Mouse (Mus musculus) layer of hippocampus, postnatal 14 days (tissue): ENCODE data around the gene Htr1f. TPM values are rescaled to one million over a fixed set of nuclear protein-coding genes. Genes with fewer than 3 reads are reported as not detected.
"Not testable (repeated sequence)": the region's sequence is repeated elsewhere in the genome, so short reads cannot be mapped to it uniquely, and the experiment has no call there.

ENCODE experiments used
- DNase-seq, 2 experiments: peaks; one replicate each; pipeline ENCODE4 v3.0.0; 2021 to 2022; ENCODE audit warnings: low spot score in 2 of 2, mixed read lengths in 1 of 2
- long read RNA-seq, 2 experiments: library from polyadenylated mRNA; stranded (forward); transcript quantifications; one replicate each; pipeline ENCODE4 v2.0.0; 2021
- total RNA-seq, 2 experiments: library from RNA; stranded (reverse); gene quantifications; 2 replicates each; pipeline ENCODE4 v1.2.3; 2021

Gene Htr1f
- total RNA-seq = 1 to 10 TPM; 3.5 TPM
- long read RNA-seq, experiment 1, partial matches to known transcripts = 0 of 3 reads
- long read RNA-seq, experiment 1, other reads (novel, unspliced or antisense) = 1 of 3 reads
- long read RNA-seq, experiment 2 = 0 reads

- no peak for DNase-seq
Observed at GRCm38 (mm10) chr16:65105184-65105931, at the start of gene Htr1f. Gene Htr1f, minus strand, starts transcription at chr16:65105854.

GRCm38 (mm10) chr16:65139771-65140170 lies 34.1 kb upstream of the Htr1f start:
- no peak for DNase-seq

GRCm38 (mm10) chr16:65129391-65129790 lies 23.7 kb upstream of the Htr1f start:
- no peak for DNase-seq

GRCm38 (mm10) chr16:65127846-65128245 lies 22.2 kb upstream of the Htr1f start:
- no peak for DNase-seq

- no peak for DNase-seq
Observed at GRCm38 (mm10) chr16:65112221-65112620, 6.6 kb upstream of the Htr1f start.

- no peak for DNase-seq
Observed at GRCm38 (mm10) chr16:65093552-65093951, 12.1 kb downstream of the Htr1f start.

GRCm38 (mm10) chr16:65083475-65083874 lies 22.2 kb downstream of the Htr1f start:
- no peak for DNase-seq

- DNase-seq = no peak
Observed at GRCm38 (mm10) chr16:65069867-65070266, 35.8 kb downstream of the Htr1f start.

GRCm38 (mm10) chr16:65066264-65066663 lies 39.4 kb downstream of the Htr1f start:
- DNase-seq = no peak

- DNase-seq = not testable (repeated sequence)
Observed at GRCm38 (mm10) chr16:65037660-65038425, 67.8 kb downstream of the Htr1f start.

GRCm38 (mm10) chr16:65029675-65030074 lies 76.0 kb downstream of the Htr1f start:
- peak; percentile 52 to 89 for DNase-seq

GRCm38 (mm10) chr16:65022364-65022763 lies 83.3 kb downstream of the Htr1f start:
- DNase-seq = peak in 1 of 2 experiments; percentile 7

GRCm38 (mm10) chr16:65018710-65019109 lies 86.9 kb downstream of the Htr1f start:
- DNase-seq = no peak

- DNase-seq = no peak
Observed at GRCm38 (mm10) chr16:65018134-65018533, 87.5 kb downstream of the Htr1f start.

GRCm38 (mm10) chr16:65017566-65017965 lies 88.1 kb downstream of the Htr1f start:
- DNase-seq = no peak

GRCm38 (mm10) chr16:65015241-65015640 lies 90.4 kb downstream of the Htr1f start:
- DNase-seq = no peak

GRCm38 (mm10) chr16:65001993-65002821 lies 103.4 kb downstream of the Htr1f start:
- DNase-seq = peak in 1 of 2 experiments; percentile 13

- DNase-seq = no peak
Observed at GRCm38 (mm10) chr16:64989279-64989800, 116.3 kb downstream of the Htr1f start.

GRCm38 (mm10) chr16:64987564-64987963 lies 118.1 kb downstream of the Htr1f start:
- DNase-seq = no peak

GRCm38 (mm10) chr16:64987049-64987448 lies 118.6 kb downstream of the Htr1f start:
- no peak for DNase-seq

- peak in 1 of 2 experiments; percentile 3 for DNase-seq
Observed at GRCm38 (mm10) chr16:64974636-64975035, 131.0 kb downstream of the Htr1f start.
